Mouse (Mus musculus): ENCODE results near the gene Mfsd8. TPM values are rescaled to one million over a fixed set of nuclear protein-coding genes. Genes with fewer than 3 reads are reported as not detected.

Gene Mfsd8
- polyA plus RNA-seq (2015; fragmentation: Illumina TruSeq; extraction: RNeasy Lipid Tissue Mini Kit (QIAGEN cat#74804); ENCODE audit: insufficient read depth, low read depth, low replicate concordance): 2.8 TPM

DNA sequence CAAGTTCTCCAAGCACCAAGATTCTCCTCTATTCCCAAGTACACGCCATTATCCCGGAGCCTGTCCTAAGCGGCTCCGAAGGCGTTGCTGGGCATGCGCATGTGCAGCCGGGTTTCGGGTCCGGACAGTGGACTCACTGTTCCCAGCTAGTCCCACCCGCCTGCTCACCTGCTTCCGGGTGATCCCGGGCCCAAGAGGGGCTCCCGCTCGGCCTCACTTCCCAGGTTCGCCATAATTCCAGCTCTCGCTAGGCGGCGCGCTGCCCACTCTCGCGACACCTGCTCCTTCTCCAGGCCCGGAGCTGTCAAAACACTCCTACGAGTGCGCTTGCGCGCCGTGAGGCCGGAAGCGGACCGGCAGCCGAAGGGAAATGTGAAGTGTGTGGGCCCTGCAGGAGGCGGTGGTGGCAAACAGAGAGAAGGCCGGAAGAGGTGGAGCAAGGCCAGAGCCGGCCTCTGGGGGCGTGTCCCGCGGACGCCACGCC lies at the start of gene Mfsd8:
Gene Mfsd8 (minus strand): TSS at position 414 of the 484 bp plus-strand sequence.

DNA sequence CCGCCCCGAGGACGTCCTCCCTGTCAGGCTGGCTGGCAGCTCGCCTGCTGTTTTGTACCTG lies 101 bp upstream of the Mfsd8 start, which contains the start of gene Abhd18:
Gene Abhd18 (plus strand): TSS at position 14 of the 61 bp plus-strand sequence.

DNA sequence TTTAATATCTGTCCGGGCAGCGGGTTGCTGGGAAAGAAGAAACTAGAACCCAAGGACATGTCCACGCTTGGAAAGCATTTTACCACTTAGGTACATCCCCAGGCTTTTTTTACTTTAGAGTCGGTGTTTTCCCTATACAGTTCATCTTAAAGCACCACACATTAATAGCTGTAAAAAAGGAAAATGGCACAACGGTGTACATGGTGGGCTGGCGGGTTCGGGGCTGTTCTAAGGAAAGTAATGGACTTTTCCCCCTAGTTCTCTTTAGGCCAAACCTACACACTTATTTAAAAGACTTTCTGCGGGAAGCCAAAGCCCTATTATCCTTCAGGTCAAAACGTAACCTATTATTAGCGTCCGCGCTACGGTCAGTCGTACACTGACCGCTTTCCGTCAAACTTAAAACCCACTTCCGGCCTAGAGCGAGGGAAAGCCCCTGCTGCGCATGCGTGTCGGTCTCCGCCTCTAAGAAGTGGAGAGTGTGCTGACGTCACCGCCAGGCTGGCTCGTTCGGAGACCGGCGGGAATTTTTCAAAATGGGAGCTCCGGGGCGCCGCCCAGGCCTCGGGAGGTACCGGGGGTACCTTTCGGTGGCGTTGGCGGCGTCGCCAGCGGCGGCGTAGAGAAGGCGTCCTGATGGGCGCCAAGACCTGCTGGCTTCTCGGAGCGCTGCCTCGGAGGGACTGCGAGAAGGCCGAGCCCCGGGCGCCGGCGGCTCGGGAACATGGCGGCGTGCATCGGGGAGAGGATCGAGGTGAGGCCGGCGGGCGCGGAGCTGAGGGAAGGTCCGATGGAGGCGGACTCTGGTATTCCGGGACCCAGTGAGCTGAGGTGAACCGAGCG lies 46.9 kb downstream of the Mfsd8 start, which contains the start of gene Plk4:
Gene Plk4 (plus strand): TSS at position 490 of the 843 bp plus-strand sequence.

Other genes starting within 250 kb of the Mfsd8 start
- gene Slc25a31, start 138.0 kb downstream of the Mfsd8 start, polyA plus RNA-seq (2015; fragmentation: Illumina TruSeq; extraction: RNeasy Lipid Tissue Mini Kit (QIAGEN cat#74804); ENCODE audit: insufficient read depth, low read depth, low replicate concordance): not detected
- gene Hspa4l, start 102.4 kb downstream of the Mfsd8 start, polyA plus RNA-seq (2015; fragmentation: Illumina TruSeq; extraction: RNeasy Lipid Tissue Mini Kit (QIAGEN cat#74804); ENCODE audit: insufficient read depth, low read depth, low replicate concordance): 1.8 TPM
- 0.92 TPM for gene Plk4, start 46.9 kb downstream of the Mfsd8 start, polyA plus RNA-seq (2015; fragmentation: Illumina TruSeq; extraction: RNeasy Lipid Tissue Mini Kit (QIAGEN cat#74804); ENCODE audit: insufficient read depth, low read depth, low replicate concordance)
- gene Abhd18, start 84 bp upstream of the Mfsd8 start, polyA plus RNA-seq (2015; fragmentation: Illumina TruSeq; extraction: RNeasy Lipid Tissue Mini Kit (QIAGEN cat#74804); ENCODE audit: insufficient read depth, low read depth, low replicate concordance): 2.1 TPM
- gene 1700034I23Rik, start 55.7 kb upstream of the Mfsd8 start, polyA plus RNA-seq (2015; fragmentation: Illumina TruSeq; extraction: RNeasy Lipid Tissue Mini Kit (QIAGEN cat#74804); ENCODE audit: insufficient read depth, low read depth, low replicate concordance): not detected
- gene Larp1b, start 102.9 kb upstream of the Mfsd8 start, polyA plus RNA-seq (2015; fragmentation: Illumina TruSeq; extraction: RNeasy Lipid Tissue Mini Kit (QIAGEN cat#74804); ENCODE audit: insufficient read depth, low read depth, low replicate concordance): 20.6 TPM
- 10.7 TPM for gene Pgrmc2, start 236.2 kb upstream of the Mfsd8 start, polyA plus RNA-seq (2015; fragmentation: Illumina TruSeq; extraction: RNeasy Lipid Tissue Mini Kit (QIAGEN cat#74804); ENCODE audit: insufficient read depth, low read depth, low replicate concordance)